Mouse (Mus musculus) layer of hippocampus, adult 18-20 months (tissue): ENCODE measurements around the gene B3gat1. TPM values are rescaled to one million over a fixed set of nuclear protein-coding genes. Genes with fewer than 3 reads are reported as not detected.
A peak's percentile ranks its signal among the peaks of the same experiment; 100 is the strongest.

Experiments used
- DNase-seq, 2 experiments: peaks; one replicate each; pipeline ENCODE4 v3.0.0; 2022; ENCODE audit warnings: low spot score in 2 of 2
- long read RNA-seq: library from polyadenylated mRNA; stranded (forward); transcript quantifications from one replicate; pipeline ENCODE4 v2.0.0, GENCODE M21; 2021
- total RNA-seq, 2 experiments: library from RNA; stranded (reverse); gene quantifications; 2 replicates each; pipeline ENCODE4 v1.2.3; 2021

B3gat1 gene
- 100 to 1,000 TPM; 234 to 262 TPM for total RNA-seq
- long read RNA-seq, transcript B3gat1-206 (6 exons, 3,858 nt), result minor isoform, 7 of 137 reads
- long read RNA-seq, transcript B3gat1-204 (7 exons, 3,801 nt), result major isoform, 43 of 137 reads
- long read RNA-seq, partial matches to known transcripts, result 6 of 137 reads
- long read RNA-seq, other reads (novel, unspliced or antisense), result 77 of 137 reads

- DNase-seq, result peak in 1 of 2 experiments; percentile 62
Measured at GRCm38 (mm10) chr9:26733206-26733891, at the start of gene B3gat1. TSS of gene B3gat1 (plus strand) at chr9:26733728.

DNA sequence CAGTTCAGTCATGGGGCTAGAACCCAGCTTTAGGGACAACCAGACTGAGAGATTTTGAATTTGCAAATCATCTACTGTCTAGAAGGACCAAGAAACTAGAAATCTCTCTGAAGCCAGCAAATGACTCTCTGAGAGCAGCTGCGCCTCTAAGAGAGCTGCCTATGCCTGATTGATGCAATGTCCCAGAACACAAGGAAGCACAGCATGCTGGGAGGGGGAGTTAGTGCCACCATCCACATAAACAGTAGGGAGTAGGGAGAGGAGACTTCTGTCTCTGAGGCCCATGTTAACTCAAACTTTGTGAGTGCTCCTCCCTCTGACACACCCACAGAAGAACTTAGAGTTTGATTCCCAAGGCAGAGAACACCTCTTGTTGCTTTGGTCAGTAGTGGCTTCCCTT, 44.4 kb upstream of the B3gat1 start:
- DNase-seq, result peak; percentile 29 to 55

DNA sequence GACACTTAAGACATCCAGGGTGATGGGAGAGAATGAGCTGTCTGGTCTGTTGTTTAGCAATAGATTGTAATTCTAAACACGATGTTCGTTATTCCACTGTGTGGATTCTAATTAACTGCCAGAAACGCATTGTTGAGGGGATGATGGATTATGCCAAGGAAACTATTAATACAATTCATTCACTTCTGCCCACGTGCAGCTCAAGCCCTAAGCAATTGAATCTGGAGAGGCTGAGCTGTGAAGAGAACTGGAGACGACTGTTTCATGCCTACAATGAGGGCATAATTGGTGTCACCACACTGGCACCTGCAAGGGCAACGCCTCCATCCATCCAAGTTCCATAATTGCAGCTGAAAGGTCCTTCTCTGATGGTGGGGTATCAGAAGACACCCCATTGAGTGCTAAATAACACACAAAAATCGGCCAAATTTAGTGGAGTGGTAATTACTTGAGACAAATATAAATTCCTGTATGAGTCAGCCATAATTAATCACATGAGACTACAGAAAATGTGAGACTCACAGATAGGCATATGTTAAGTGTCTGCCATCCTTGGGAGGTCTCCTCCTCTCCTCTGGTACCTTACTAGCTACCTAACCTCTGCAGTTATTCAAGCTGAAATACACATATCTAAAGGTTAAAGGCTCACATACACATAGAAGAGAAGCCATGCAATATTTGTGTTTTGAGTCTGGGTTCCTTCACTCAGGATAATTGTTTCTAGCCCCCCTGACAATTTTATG, 43.4 kb upstream of the B3gat1 start:
- peak in 1 of 2 experiments; percentile 31 for DNase-seq

DNA sequence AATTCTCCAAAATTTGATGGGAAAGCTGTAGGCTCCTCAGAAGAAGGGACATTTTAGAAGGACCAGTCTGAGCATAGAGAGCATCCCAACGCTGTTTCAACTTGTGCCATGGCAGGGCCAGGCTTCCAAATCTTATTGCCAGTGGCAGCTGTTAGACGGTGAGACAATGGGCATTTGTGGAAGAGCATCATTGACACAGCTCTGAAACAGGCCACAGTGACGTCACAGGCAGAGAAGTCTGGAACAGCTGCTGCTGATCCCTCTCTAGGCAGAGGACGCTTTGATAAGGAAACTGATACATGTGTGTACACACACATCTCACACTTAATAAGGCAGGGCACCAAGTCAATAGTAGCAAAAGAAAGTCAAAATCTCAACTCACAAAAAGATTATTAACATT, 40.9 kb upstream of the B3gat1 start:
- DNase-seq, result peak in 1 of 2 experiments; percentile 18

DNA sequence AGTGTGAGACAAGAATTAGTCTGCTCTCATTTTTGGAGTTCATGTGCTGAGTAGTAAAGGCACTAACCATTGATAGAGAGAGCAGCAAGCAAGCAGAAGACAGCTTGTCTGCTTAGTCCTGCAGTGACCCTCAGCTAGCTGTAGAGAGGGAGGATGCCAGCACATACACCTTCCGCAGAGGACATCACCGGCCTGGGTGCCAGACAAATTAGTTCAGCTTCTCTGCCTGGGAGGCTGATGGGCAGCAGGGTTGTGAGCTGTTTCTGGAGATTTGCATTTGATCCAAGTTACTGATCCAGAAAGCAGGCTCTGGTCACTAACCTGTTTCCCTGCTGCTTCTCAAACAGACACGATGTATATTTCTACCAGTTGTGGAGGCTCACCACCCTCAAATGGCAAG, 38.9 kb upstream of the B3gat1 start:
- DNase-seq, result no peak

DNA sequence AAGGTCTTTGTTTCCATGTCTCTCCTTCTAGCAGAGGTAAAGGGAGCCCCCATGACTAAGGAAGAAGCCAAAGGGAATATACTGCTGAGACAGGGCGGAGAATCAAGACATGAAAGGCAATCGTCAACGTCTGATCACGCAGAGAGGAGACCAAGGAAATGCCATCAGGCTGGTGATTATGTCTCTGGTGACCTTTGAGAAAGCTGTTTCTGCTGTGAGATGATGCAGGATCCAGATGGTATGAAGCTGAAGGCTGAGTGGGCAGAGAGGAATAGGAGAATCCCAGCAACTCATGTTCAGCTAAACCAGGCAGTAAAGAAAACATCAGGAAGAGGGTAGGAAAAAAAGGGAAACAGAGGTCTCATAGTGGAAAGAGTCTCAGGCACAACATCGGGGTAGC, 38.4 kb upstream of the B3gat1 start:
- peak; percentile 33 to 55 for DNase-seq

DNA sequence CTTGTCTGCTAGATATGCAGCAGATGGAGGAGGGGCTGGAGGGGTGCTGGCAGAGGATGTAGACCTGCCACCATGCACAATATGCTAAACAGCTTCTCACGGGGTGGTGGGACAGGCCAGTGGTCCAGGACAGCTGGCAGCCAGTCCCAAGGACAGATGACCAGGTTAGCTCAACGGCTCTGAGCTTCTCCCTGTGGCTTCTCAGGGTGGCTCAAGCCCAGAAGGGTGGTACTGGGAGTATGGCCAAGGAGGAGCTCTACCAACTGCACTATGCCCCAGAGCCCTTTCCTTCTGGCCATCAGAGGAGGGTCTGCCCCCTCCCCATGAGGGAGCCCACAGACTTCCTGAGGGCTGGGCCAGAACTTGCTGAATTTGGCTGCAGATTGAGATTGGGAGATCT, 35.2 kb upstream of the B3gat1 start:
- no peak for DNase-seq

DNA sequence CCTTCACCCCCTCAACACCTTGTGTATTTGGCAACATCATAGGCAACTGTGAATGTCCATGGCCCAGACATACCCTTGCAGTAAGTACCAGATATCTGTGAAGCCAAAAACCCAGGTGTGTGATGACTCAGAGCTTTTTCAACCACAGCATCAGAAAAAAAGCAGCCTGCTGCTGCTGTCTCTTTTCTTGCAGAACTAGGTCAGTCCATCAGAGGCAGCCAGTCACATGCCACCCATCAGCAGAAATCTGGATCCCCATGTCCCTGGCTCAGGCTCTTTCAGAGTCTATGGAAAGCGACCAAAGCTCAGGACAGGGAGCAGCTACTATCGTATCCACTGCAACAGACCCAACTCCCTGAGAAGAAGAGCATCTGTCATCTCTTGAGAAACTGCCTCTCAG, 33.2 kb upstream of the B3gat1 start:
- peak in 1 of 2 experiments; percentile 19 for DNase-seq

DNA sequence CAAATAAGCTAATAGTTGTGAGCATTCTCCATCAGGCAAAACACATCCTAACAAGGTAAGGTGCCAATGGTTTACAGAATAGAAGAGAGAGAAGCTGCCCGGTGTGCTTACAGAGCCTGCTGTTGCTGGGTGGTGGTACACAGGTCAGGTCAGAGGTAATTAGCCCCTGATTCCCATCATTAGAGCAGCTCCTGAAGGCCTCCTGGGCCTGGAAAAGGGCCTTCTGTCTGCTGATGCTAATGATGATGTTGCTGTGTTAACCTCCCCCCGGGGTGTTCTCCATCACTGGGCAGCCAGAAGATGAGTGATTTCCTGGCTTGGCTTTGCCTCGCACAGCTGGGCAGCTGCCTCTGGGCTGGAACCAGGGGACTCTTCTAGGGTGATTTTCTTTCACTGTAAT, 15.1 kb upstream of the B3gat1 start:
- no peak for DNase-seq

DNA sequence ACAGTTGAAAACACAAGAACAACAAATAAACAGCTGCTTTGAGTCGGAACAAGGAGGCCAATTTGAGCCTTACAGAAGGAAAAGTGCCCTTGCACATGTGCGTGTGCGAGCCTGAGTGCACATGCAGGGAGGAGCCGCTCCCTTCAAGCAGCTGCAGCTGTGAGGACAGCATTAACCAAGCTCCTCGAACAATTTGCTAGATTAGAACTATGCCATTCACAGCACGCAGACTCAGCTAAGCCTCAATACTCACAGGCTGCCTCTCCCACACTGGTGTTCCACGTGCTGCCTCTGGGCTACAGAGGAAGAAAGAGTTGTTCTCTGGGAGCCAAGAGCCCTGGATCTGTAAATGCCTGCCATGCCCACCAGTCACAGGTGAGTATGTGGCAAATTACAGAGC, 11.8 kb upstream of the B3gat1 start:
- no peak for DNase-seq

- no peak for DNase-seq
Measured at GRCm38 (mm10) chr9:26725709-26726108, 7.8 kb upstream of the B3gat1 start.

DNA sequence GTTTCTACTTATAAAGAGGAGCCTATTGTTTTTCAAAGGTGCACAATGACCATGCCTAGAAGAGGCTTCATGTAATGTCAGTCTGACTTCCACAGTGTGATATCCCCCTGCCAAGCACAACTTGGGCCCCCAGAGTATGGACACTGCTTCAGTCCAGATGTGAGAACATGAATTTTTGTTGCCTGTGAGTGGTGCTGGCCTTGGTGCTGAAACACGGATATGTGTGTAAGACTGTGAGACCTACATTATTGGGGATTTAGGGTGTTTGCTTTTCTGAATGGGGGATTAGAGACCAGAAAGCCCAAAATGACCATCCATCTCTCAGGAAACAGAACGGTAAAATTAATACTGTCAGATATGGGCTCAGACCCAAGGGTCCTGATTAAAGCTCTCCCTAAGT, 6.1 kb upstream of the B3gat1 start:
- DNase-seq, result no peak

DNA sequence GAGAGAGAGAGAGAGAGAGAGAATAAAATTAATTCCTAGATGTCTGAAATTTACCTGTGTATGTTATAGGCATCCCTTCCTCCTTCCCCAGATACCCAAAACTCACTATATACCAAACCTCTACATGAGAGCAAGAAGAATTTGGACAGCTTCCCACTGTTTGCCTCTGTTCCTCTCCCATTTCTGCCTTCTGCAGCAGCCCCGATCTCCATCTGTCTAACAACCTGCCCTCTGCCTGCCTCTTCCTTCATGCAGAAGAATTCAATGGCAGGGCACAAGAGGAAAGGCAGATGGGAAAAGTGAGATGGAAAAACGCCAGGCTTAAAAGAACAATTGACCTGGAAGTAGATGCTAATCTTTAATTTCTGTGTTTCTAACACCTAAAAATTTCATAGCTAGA, 5.0 kb upstream of the B3gat1 start:
- DNase-seq, result peak in 1 of 2 experiments; percentile 81

GRCm38 (mm10) chr9:26733986-26734385, 458 bp downstream of the B3gat1 start:
- DNase-seq, result peak in 1 of 2 experiments; percentile 60

GRCm38 (mm10) chr9:26737116-26737515, 3.6 kb downstream of the B3gat1 start:
- DNase-seq, result peak in 1 of 2 experiments; percentile 64

DNA sequence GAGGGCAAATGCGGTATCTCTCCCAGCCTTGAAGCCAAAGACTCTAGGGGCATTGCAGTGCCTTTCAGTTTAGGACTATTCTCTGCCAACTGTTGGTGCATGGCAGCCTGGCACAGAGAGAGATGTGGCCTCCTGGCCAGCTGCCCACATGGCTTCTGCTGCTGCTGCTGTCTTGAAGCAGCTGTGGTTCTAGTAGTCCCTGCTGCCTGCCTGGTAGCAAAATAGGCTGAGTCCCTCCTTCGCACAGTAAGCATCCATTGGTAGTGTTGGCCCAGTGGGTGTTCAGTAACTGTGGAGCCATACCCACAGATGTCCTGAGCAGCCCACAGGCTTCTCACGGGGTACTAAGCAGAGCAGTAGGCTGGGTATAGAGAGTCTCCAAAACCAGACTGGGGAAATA, 9.3 kb downstream of the B3gat1 start:
- peak in 1 of 2 experiments; percentile 66 for DNase-seq

DNA sequence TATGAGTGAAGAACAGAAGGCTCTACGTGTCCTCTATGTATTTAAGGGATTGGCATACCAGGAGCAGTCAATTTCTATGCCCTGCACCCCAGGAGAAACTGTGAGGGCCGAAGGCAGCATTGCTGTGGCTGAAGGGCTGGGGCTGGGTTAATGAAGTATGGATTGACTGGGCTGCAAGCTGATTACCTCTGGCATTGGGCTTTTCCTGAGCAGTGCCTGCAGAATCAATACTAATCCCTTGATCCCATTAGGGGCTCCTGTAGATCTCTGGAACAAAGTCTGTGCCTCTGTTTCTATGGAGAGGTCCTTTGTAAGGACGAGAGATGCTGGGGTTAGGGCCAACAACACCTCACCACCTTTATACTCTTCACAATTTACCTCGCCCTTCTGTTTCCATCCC, 13.6 kb downstream of the B3gat1 start:
- no peak for DNase-seq

GRCm38 (mm10) chr9:26748893-26749292, 15.4 kb downstream of the B3gat1 start:
- no peak for DNase-seq

GRCm38 (mm10) chr9:26760081-26760480, 26.6 kb downstream of the B3gat1 start:
- DNase-seq, result peak; percentile 58 to 86

- DNase-seq, result no peak
Measured at GRCm38 (mm10) chr9:26760576-26760975, 27.0 kb downstream of the B3gat1 start.

DNA sequence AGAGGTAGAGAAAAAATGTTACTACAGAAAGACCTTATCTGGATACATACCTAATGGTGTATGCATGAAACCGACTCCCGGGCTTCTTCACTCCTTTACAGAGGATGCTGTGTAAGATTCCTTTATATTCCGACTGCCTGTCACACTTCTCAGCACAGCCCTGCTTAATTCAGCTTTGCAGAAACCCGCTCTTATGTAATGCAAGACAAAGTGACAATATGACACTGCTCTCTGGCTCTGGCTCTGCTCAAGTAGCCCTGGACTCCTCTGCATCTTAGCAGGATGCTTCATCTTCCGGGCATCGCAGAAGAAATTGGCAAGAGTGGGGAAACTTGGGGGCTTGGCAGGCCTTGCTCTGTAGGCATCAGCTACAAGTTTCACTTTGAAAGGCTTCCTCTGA, 28.9 kb downstream of the B3gat1 start:
- no peak for DNase-seq

- no peak for DNase-seq
Measured at GRCm38 (mm10) chr9:26768181-26768580, 34.7 kb downstream of the B3gat1 start.
